Mouse (Mus musculus) 3T3-L1 (cell line): ENCODE measurements around the gene 1600015I10Rik.
"Not testable (repeated sequence)": the region's sequence is repeated elsewhere in the genome, so short reads cannot be mapped to it uniquely, and the experiment has no call there.

Experiments used
- DNase-seq: peaks from one replicate; pipeline ENCODE4 v3.0.0-alpha.2; 2015; ENCODE audit warnings: low read depth, low spot score

Gene 1600015I10Rik

DNA sequence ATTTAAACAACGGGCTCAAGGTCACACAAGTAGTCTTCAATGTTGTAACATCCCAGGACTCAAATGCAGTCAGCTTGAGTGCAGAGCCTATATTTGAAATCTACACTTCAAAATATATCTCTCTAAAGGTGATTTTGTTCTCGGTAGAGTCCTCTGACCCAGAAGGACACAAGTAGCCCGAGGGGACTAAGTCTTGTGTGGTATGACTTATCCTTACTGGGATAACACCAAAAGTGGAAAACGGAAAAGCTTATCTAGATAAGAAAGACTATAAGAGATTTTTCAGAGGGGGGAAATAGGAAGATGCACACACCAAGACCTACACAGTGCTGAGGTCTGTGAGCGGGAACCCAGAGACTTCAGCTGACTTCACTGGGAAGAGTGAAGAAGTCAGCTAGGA lies at the start of gene 1600015I10Rik:
1600015I10Rik (plus strand) TSS at position 301 of the 400 bp plus-strand sequence.
- DNase-seq, result no peak

DNA sequence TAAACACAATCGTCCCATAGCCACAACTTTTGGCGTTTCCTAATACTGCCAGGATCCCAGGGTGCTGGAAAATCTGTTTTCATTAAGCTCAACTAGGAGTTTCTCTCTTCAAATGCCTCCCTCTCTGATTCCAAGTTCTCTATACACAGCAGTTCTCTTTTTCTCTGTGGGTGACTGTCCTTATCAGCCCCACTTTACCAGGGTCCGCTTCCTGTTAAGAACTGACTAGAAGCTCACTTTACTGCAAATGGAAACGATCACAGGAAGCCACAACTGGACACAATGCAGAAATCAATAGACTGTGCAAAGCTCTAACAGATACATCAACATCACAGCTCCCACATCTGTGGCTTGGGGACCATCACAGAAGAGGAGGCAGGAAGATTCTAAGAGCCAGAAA lies 35.5 kb upstream of the 1600015I10Rik start:
- no peak for DNase-seq

DNA sequence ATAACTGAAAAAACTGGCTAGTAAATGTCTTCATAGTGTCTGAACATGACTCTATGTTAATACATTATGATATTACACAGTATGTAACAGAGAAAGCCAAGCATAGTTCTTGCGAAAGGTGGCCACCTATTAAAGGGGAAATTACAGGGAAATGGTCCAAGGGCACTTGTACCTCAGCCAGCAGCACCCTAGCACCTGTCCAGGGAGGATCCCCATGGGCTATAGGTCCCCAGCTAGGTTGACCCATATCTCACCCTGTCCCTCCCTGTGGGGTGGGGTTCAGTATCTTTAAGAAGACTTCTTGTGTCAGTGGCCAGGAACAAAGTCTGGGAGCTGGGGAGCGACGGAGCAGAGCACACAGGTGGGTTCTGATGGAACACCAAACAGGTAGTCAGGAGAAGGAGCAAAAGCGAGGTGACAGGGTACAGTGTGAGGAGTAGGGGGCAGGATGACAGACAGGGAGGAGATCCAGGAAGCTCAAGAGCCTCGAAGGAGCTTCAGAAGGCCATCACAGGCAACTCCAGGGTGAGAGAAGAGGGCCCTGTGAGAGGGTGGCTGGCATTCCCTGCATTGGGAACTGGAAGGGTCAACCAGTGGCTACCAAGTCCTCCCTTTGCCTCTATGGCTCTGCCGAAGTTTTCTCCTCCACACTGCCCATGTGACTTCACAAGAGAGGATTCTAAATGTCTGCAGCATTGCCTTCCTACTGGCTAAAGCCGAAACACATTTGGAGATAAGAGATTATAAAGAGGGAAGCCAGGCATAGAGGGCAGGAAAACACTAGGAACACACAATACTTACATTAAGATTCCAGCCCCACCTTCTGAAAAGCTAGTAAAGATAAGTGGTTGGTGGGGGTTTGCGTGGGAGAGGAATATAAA lies 34.5 kb upstream of the 1600015I10Rik start:
- no peak for DNase-seq

DNA sequence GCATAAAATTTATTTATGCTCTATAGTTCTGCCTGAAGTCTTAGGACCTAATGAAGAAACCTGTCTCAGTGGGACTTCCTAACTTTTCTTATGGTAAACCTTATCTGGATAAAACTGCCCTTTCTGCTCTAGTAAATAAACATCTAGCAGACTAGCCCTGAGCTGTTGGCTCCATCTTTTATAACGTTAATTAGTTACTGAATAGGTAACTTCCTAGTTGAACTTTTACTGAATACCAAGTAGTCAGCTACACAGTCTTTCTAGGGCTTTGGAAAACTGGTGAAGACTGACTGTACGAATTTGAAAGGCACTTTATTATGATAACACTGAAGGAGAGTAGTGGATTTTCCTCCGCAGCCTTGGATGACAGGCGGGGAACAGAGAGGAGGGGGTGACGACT lies 33.8 kb upstream of the 1600015I10Rik start:
- DNase-seq, result no peak

DNA sequence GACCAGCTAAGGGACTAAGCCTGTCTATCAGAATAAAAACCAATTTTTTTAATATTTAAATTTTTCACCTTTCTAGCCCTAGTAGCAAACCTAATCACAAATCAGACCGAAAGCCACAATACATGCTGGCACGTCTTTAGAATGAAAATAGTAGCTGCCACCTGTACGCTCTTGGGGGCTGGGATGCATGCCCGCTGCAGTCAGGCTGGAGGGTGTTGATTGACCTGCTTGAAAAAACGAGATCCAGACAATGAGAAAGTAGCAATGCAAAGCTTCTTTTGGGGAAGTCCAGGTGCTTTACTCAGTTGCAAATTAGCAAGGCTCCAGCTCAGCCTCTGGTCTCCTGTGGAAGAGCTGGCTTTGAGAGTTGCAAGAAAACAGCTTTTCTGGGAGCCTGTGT lies 32.7 kb upstream of the 1600015I10Rik start:
- no peak for DNase-seq

DNA sequence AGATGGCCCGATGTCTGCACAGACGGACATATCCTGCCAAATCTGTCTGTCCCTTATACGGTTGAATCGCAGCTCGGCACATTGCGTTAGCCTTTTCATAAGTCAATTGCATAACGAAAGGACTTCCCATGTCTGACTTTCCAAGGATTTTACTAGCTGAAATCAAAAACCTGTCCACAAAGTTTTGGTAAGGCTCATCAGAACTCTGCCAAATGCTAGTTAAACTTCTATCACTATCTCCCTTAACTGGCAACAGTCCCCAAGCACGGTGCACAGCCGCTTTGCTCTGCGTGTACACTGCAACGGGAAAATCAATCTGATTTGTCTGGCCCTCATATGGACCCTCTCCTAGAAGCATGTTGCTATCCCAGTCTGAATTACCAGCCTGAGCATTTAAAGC lies 28.4 kb upstream of the 1600015I10Rik start:
- DNase-seq, result not testable (repeated sequence)

DNA sequence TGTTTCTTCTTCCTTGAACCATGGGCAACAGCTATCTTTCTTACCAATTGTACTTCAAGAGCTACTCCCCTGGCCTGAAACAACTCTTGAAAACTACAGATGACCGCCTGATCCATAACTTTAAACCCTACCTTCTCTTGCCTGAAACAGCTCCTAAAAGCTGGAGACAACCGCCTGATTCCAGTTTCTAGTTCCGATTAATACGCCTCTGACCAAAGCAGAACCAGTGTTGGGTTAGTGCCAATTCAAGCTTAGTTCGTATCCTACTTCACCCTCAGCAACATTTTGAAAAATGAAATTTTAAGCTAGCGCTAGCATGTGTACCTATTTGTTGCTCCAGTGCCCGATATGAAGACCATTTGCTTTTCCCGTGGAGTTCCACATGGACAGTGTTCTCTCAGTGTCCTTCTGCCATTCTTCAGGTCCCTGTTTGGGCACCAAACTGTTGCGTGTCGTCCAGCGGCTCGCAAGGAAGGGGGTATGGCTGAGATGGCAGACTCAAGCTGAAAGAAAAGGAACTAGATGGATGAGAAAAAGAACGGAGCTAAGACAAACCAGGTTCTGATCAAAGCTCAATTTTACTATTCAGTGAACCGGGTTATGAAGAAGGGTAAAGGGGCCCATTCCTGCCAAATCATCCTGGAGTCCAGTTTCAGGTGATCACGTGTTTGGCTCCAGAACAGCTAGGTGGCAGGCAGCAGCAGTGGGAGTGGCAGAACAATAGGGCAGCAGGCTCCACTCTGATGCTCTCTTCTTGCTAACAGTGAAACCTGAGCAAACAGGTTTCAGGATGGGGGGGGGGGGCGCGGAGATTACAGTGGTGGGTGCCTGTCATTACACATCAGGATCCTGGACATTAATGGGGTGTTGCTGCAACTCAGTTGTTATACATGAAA lies 26.9 kb upstream of the 1600015I10Rik start:
- DNase-seq, result no peak

DNA sequence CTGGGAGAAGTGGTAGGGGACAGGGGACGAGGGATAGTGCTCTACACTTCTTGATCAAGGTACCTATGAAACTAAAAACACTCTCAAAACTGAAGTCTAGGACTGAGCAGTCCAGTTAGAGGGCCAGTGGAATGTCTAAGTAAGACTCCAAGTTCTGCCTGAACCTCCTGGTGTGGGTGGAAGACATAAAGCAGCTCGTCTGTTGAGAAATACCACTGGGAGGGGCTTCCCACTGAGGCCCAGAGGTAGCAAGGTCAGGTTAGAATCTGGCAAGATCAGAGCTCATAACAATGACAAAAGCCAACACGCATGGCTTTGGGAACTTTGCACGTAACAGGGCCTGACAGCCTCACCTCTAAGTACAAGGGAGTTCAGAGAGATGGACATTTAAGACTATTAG lies 26.3 kb upstream of the 1600015I10Rik start:
- DNase-seq, result no peak

DNA sequence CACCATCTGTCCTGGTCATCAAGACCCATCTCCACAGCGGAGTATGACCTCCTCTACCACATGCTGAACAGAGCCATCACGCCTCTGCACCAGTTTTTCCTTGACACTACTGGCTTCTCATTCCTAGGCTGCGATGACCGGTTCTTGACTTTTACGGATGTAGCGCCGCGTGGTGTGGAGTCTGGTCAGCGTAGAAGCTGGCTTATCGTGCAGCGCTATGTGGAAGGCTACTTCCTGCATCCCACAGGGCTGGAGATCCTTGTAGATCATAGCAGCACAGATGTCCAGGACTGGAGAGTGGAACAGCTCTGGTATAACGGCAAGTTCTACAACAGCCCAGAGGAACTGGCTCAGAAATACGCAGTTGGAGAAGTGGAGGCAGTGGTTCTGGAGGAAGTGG lies 24.1 kb upstream of the 1600015I10Rik start:
- no peak for DNase-seq

DNA sequence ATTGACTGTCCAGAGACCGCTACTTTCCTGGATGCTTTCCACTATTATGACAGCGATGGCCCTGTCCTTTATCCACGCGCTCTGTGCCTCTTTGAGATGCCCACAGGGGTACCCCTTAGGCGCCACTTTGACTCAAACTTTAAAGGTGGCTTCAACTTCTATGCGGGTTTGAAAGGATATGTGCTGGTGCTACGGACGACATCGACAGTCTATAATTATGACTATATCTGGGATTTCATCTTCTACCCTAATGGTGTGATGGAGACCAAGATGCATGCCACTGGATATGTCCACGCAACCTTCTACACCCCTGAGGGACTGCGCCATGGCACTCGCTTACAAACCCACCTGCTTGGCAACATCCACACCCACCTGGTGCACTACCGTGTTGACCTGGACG lies 23.3 kb upstream of the 1600015I10Rik start:
- no peak for DNase-seq

DNA sequence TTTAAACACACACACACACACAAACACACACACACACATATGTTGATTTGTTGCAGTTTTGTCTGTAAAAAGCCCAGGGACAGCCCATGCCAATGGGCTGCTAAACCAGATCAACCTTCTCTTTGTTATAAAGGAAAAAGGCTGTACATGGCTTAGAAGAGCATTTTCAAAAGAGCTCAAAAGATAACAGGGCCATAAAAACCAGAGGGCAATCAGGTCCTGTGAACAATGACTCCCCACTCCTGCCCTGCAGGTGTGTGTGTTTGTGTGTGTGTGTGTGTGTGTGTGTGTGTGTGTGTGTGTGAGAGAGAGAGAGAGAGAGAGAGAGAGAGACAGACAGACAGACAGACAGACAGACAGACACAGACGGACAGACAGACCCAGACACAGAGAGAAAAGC lies 20.5 kb upstream of the 1600015I10Rik start:
- DNase-seq, result no peak

DNA sequence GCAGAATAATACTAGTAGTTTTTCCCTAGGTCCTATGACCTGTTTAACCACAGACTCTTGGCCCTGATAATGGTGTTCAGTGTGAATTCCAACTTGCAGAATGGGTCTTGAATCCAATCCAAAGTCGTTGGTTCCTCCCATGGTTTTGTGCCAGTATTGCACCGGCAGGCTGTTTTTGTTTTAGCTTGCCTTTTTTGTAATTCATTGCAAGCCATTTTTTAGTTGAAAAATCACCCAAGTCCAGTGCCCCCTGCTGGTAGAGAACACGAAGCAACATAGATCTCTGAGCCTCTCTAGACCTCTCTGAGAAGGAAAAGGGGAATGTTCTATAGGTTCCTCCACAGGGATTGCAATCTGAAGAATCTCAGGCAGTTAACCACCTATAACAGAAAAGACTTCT lies 17.7 kb upstream of the 1600015I10Rik start:
- DNase-seq, result peak; percentile 57

DNA sequence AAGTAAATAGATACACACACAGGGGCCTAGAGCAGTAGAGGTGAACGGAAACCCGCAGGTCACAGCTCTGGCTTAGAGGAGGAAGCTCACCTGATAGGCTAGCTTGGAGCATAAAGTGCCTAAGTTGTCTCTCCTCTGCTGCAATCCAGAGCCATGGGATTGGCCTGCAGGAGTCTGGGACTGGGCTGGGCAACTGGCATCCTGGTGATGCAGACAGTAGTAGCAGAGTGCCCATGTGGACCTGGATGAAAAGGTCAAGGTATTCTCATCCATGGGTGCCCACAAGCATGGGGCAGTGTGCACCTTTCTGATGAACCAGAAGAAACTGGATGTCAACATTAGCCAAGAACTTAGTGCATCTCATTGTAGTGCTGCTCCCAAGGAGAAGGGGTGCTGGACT lies 16.1 kb upstream of the 1600015I10Rik start:
- no peak for DNase-seq

DNA sequence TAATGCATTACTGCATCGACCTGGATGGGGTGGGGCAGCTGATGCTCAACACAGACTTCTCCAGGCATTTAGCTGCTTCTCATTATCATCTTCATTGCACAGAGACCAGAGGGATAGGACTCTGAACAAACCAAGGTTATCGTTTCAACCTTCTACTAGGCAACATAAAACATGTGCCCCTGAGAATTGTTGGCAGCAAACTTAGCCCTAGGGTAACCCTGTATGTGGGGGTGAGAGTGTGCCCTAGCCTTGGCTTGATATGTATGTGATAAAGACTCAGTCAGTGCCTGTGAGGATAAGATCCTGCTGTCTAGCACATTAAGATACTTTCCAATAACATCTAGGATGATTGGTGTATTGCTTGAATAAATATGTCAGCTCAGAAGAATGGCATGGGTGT lies 19.9 kb downstream of the 1600015I10Rik start:
- no peak for DNase-seq

DNA sequence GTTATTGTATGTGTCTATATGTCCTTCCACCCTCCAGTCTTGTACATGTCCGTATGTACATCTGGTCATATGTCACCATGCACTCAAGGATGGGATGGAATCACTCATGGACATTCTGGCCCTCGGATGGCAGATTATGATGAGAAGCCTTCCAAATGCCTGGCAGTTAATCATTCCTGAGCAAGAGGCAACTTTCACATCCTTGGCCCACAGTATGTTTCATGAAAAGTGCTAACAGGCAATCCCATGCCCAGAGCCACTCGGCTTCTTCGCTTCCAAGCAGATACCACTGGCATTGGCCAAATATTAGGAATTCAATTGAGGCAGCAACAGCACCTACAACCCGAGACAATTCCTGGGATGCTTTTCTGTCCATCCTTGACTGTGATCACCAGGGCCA lies 21.0 kb downstream of the 1600015I10Rik start:
- no peak for DNase-seq

DNA sequence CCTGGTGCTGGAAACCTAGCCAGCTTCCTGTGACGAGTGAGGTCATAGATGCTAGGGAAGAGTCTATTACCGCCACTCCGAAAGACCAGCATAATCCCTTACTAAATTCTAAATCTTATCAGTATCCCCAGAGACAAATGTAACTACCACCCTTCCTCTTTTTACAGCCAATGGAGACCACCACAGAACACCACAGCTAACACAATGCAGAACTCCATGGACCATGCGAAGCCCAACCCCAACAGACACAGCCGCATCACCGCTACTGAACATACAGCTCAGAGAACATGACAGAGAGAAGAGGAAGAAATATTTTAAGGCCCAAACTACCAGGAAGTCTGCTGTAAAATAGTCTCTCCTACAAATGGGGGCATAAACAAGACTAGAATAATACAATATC lies 21.9 kb downstream of the 1600015I10Rik start:
- no peak for DNase-seq

DNA sequence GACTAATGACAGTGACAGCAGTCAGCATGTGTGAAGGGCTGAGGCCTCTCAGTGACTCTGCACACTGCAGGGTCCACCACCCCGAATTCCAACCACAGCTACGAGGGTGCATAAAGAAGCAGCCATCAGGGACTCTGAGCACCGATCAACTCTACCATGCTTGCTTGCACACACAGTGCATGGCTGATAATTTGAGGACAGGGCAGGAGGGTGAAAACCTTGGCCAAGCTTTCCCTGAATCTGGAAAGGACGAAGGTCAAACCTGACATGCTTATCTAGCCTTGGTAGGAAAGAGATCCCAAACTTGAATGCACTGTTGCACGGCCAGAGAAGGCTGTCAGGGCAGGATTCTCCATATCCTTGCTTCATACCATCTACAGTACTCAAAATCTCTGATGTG lies 23.5 kb downstream of the 1600015I10Rik start:
- no peak for DNase-seq

DNA sequence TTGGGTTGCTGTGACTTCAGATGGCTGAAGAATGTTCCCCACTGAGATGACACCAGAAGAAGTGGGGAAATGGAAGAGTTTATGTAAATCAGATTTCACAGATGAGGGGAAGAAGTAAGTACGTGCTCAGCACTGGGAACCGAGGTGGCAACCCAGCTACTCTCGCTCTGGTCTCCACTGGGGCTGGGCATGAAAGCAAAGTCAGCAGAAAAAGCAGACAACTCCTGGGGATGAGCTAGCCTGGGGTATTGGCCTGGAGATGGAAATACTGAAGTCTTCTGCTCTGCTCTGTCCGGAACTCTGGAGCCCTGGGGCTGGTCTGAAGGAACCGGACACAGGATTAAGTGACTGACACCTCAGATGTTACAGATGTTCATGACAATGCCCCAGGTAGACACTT lies 24.5 kb downstream of the 1600015I10Rik start:
- DNase-seq, result no peak

DNA sequence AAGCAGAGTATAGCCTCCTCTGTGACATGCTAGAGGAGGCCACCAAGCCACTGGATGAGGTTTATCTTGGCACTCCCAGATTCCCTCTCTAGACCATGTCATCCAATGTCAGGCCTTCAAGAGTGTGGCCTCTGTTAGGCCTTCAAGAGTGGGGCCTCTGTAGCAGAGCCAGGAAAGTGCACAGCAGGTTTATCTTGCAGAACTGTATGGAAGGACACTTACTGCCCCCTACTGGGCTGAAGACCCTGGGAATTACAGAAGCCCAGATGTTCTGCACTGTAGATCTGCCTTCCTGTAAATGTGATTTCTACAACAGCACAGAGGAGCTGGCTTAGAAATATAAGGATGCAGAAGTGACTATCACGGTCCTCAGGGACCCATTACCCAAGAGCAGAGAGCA lies 25.3 kb downstream of the 1600015I10Rik start:
- DNase-seq, result peak; percentile 61

DNA sequence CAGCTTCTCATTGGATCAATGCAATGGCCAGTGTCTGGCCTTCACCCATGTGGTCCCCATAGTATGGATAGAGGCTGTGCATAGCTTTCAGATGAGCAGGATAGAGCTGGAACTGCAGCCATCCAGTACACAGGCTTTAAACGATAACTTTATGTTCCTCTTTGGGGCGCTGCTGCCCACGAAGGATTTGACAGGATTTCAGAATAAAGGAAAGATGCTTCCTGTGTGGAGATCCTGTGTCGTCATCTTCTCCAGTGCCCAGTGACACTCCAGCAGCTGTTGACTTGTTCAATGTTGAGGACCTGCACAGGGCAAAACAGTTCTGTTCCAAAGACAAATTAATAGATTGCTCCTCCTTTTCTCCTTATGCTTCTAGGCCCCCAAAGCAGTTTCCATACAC lies 27.1 kb downstream of the 1600015I10Rik start:
- DNase-seq, result no peak

DNA sequence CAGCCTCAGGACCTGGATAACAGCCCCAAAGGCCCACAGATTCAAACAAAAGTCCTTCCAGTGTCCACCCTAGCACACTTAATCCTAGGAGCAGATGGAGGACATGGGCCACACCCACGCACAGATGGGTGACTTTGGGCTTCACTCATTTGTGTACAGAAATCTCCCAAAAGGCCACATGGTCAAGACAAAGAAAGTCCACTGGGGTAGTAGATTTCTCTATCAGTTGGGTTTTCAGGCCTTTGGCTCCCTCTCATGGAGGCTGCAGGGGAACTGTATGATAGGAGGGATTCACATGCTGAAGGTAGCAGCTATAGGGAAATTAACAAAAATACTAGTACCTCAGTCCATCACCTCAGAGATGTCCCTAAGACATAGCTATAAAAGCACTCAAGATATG lies 28.4 kb downstream of the 1600015I10Rik start:
- DNase-seq, result peak; percentile 57

DNA sequence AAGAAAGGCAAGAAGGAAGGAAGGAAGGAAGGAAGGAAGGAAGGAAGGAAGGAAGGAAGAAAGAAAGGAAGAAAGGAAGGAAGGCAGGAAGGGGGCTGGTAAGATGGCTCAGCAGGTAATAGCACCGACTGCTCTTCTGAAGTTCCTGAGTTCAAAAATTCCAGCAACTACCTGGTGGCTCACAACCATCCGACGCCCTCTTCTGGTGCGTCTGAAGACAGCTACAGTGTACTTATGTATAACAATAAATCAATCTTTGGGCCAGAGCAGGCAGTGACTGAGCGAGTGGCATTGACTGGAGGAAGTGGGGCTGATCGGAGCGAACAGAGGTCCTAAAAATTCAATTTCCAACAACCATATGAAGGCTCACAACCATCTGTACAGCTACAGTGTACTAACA lies 29.5 kb downstream of the 1600015I10Rik start:
- DNase-seq, result peak; percentile 33

DNA sequence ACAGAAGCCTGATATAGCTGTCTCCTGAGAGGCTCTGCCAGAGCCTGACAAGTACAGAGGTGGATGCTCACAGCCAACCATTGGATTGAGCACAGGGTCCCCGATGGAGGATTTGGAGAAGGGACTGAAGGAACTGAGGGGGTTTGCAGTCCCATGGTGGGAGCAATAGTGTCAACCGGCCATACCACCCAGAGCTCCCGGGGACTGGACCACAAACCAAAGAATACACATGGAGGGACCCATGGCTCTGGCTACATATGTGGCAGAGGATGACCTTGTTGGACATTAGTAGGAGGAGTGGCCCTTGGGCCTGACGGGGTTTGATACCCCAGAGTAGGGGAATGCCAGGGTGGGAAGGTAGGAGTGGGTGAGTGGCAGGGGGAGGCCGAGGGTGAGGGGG lies 37.0 kb downstream of the 1600015I10Rik start:
- DNase-seq, result not testable (repeated sequence)
